Mouse (Mus musculus) subcutaneous adipose tissue, adult 2 months (tissue): ENCODE results near the gene Hapln4. TPM values are rescaled to one million over a fixed set of nuclear protein-coding genes. Genes with fewer than 3 reads are reported as not detected.

Source experiments
- polyA plus RNA-seq: library from polyadenylated mRNA; depleted of rRNA; stranded (reverse); fragments of >200 nt; gene quantifications from 2 replicates; pipeline ENCODE4 v1.2.3, GENCODE M21; 2012; ENCODE audit warnings: low replicate concordance; rRNA removed

Hapln4 gene
- polyA plus RNA-seq = 0.42 and 0.92 TPM in 2 replicates

GRCm38 (mm10) chr8:70083285-70083684, at the start of gene Hapln4:
Hapln4 (plus strand) TSS chr8:70083457.

GRCm38 (mm10) chr8:70042583-70043455, 40.4 kb upstream of the Hapln4 start, which contains the start of the genes Mau2 and Sugp1:
Mau2 (minus strand) TSS chr8:70042734.
Sugp1 (plus strand) TSS chr8:70042813.

GRCm38 (mm10) chr8:70072441-70073069, 10.7 kb upstream of the Hapln4 start, which contains the start of gene Tm6sf2:
Tm6sf2 (plus strand) TSS chr8:70072924.

GRCm38 (mm10) chr8:70120667-70121066, 37.4 kb downstream of the Hapln4 start, which contains the start of gene Ncan:
Ncan (minus strand) TSS chr8:70120873.

GRCm38 (mm10) chr8:70131166-70131883, 48.1 kb downstream of the Hapln4 start, which contains the start of gene Nr2c2ap:
Nr2c2ap (plus strand) TSS chr8:70131333.

GRCm38 (mm10) chr8:70139026-70139857, 56.0 kb downstream of the Hapln4 start, which contains the start of the genes Rfxank, Borcs8 and Mef2b:
Rfxank (minus strand) TSS chr8:70139154.
Borcs8 (plus strand) TSS chr8:70139499.
Mef2b (plus strand) TSS chr8:70139711.

Other genes starting within 250 kb of the Hapln4 start
- 0.07 and 0.41 TPM in 2 replicates for gene Cilp2, start 195.8 kb upstream of the Hapln4 start, polyA plus RNA-seq
- 0.56 and 1.2 TPM in 2 replicates for gene Tssk6, start 181.3 kb upstream of the Hapln4 start, polyA plus RNA-seq
- 124 and 130 TPM in 2 replicates for gene Ndufa13, start 180.9 kb upstream of the Hapln4 start, polyA plus RNA-seq
- gene Yjefn3, start 180.7 kb upstream of the Hapln4 start, polyA plus RNA-seq = 3.1 and 5.2 TPM in 2 replicates
- gene Gatad2a, start 87.1 kb upstream of the Hapln4 start, polyA plus RNA-seq = 50.7 and 79.7 TPM in 2 replicates
- gene Mau2, start 40.7 kb upstream of the Hapln4 start, polyA plus RNA-seq = 76.7 and 101 TPM in 2 replicates
- gene Sugp1, start 40.6 kb upstream of the Hapln4 start, polyA plus RNA-seq = 10.8 and 14.6 TPM in 2 replicates
- gene Tm6sf2, start 10.5 kb upstream of the Hapln4 start, polyA plus RNA-seq = 3.2 and 4.2 TPM in 2 replicates
- gene Ncan, start 37.4 kb downstream of the Hapln4 start, polyA plus RNA-seq = 0.50 and 3.3 TPM in 2 replicates
- gene Nr2c2ap, start 47.9 kb downstream of the Hapln4 start, polyA plus RNA-seq = 18.9 and 21.9 TPM in 2 replicates
- 27.5 and 30.0 TPM in 2 replicates for gene Rfxank, start 55.7 kb downstream of the Hapln4 start, polyA plus RNA-seq
- gene Borcs8, start 56.0 kb downstream of the Hapln4 start, polyA plus RNA-seq = 105 and 114 TPM in 2 replicates
- gene Mef2b, start 56.3 kb downstream of the Hapln4 start, polyA plus RNA-seq = 0.32 and 0.39 TPM in 2 replicates
- gene Tmem161a, start 88.9 kb downstream of the Hapln4 start, polyA plus RNA-seq = 123 and 138 TPM in 2 replicates
- 41.2 and 60.9 TPM in 2 replicates for gene Slc25a42, start 128.8 kb downstream of the Hapln4 start, polyA plus RNA-seq
- gene Sugp2, start 150.8 kb downstream of the Hapln4 start, polyA plus RNA-seq = 37.0 and 50.6 TPM in 2 replicates
- 28.9 TPM in 2 replicates for gene Armc6, start 151.0 kb downstream of the Hapln4 start, polyA plus RNA-seq
- 41.4 and 54.4 TPM in 2 replicates for gene Homer3, start 199.4 kb downstream of the Hapln4 start, polyA plus RNA-seq
- 39.0 and 64.2 TPM in 2 replicates for gene Ddx49, start 219.0 kb downstream of the Hapln4 start, polyA plus RNA-seq
- gene Cope, start 219.1 kb downstream of the Hapln4 start, polyA plus RNA-seq = 327 and 352 TPM in 2 replicates
- gene Cers1, start 232.3 kb downstream of the Hapln4 start, polyA plus RNA-seq = 1.3 and 8.5 TPM in 2 replicates
- gene Gdf1, start 246.4 kb downstream of the Hapln4 start, polyA plus RNA-seq = 0.53 and 1.3 TPM in 2 replicates